Mouse (Mus musculus): ENCODE data around the gene Foxn4. TPM values are rescaled to one million over a fixed set of nuclear protein-coding genes. Genes with fewer than 3 reads are reported as not detected.

Gene Foxn4
- polyA plus RNA-seq, 1 experiment from 2014 or later: 4.2 TPM

- Histone ChIP-seq H3K27ac (no peak overlapping the region), H3K4me3 (no peak overlapping the region), H3K4me1 (replicated peaks) (peaks cover 15% of the 10 kb centered on the region), H3K36me3 (no peaks in the 10 kb centered on the region), H3K9me3 (no peaks in the 10 kb centered on the region), H3K27me3 (ENCODE audit: insufficient read depth, poor library complexity, severe bottlenecking) (peaks cover 92% of the 10 kb centered on the region)
- DNase-seq (ENCODE audit: low spot score): no peak
- 61% methylated on average over 3 of the region's 3 CpGs for WGBS
Observed at GRCm38 (mm10) chr5:114290004-114290403, 16.4 kb upstream of the Foxn4 start.

GRCm38 (mm10) chr5:114288874-114289273, 15.3 kb upstream of the Foxn4 start, which contains the start of gene Myo1h:
TSS of gene Myo1h (plus strand) at chr5:114289166.
- Histone ChIP-seq H3K4me3 (no peak within 1 kb of the TSS), H3K36me3 (no peaks in the 10 kb centered on the region), H3K27ac (no peak within 1 kb of the TSS), H3K27me3 (ENCODE audit: insufficient read depth, poor library complexity, severe bottlenecking) (peaks cover 92% of the 10 kb centered on the region), H3K9me3 (no peaks in the 10 kb centered on the region), H3K4me1 (replicated peaks) (peaks cover 20% of the 10 kb centered on the region)
- 44% methylated on average over 13 of the region's 13 CpGs for WGBS
- DNase-seq (ENCODE audit: low spot score): no peak

DNA sequence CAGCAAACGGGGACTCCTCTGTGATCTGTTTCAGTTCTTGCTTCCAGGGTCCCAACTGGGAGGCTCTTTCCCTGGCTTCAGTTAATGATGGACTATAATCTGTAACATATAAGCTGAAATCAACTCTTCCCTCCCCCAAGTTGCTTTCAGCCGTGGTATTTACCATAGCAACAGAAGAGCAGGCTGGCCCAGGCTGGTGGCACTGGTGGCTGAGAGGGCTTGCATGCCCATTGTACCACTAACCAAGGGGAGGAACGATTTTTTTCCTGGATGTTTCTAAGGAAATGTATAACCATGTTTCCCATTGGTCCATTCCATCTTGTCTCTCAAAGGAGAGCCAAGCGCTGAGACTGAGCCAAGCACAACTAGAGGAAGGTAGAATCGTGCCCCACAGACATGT, 14.8 kb upstream of the Foxn4 start:
- WGBS: 84% methylated on average over 5 of the region's 5 CpGs
- peaks cover 92% of the 10 kb centered on the region for H3K27me3 ChIP-seq (ENCODE audit: insufficient read depth, poor library complexity, severe bottlenecking)

GRCm38 (mm10) chr5:114286872-114287571, 13.4 kb upstream of the Foxn4 start:
- H3K27me3 ChIP-seq (ENCODE audit: insufficient read depth, poor library complexity, severe bottlenecking): peaks cover 92% of the 10 kb centered on the region
- no peaks in the 10 kb centered on the region for H3K9me3 ChIP-seq
- 84% methylated on average over 16 of the region's 16 CpGs for WGBS
- H3K36me3 ChIP-seq: no peaks in the 10 kb centered on the region
- DNase-seq (ENCODE audit: low spot score): no peak
- peaks cover 15% of the 10 kb centered on the region for H3K4me1 ChIP-seq (replicated peaks)
- H3K27ac ChIP-seq: no peak overlapping the region
- no peak overlapping the region for H3K4me3 ChIP-seq

More for the DNA sequence above, 14.8 kb upstream of the Foxn4 start:
- DNase-seq (ENCODE audit: low spot score): no peak
- Histone ChIP-seq H3K9me3 (no peaks in the 10 kb centered on the region), H3K4me1 (replicated peaks) (peaks cover 17% of the 10 kb centered on the region), H3K36me3 (no peaks in the 10 kb centered on the region), H3K27ac (no peak overlapping the region), H3K4me3 (no peak overlapping the region)

- no peak for DNase-seq (ENCODE audit: low spot score)
- WGBS: 80% methylated on average over 4 of the region's 4 CpGs
- H3K27ac ChIP-seq: no peak overlapping the region
- H3K4me3 ChIP-seq: no peak overlapping the region
- H3K9me3 ChIP-seq: no peaks in the 10 kb centered on the region
- H3K36me3 ChIP-seq: no peaks in the 10 kb centered on the region
- peaks cover 92% of the 10 kb centered on the region for H3K27me3 ChIP-seq (ENCODE audit: insufficient read depth, poor library complexity, severe bottlenecking)
- peaks cover 17% of the 10 kb centered on the region for H3K4me1 ChIP-seq (replicated peaks)
Observed at GRCm38 (mm10) chr5:114286102-114286501, 12.5 kb upstream of the Foxn4 start.

DNA sequence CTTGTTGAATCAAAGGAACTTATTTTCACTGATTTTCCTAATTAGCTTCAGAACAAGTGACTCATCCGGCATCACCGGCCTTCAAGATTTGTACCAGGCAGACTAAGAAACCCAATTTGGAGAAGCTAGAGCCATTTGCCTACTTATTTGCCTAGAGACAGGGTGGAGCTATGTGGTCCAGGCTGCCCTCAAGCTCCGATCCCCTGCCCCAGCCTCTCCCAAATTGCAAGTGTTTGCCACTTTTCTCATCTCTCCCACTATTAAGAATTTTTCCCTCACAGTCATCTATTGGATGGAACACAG, 11.7 kb upstream of the Foxn4 start:
- no peak for DNase-seq (ENCODE audit: low spot score)
- no peaks in the 10 kb centered on the region for H3K9me3 ChIP-seq
- WGBS: 93% methylated on average over 3 of the region's 3 CpGs
- H3K4me3 ChIP-seq: no peak overlapping the region
- H3K27ac ChIP-seq: no peak overlapping the region
- H3K4me1 ChIP-seq (replicated peaks): peaks cover 17% of the 10 kb centered on the region
- H3K36me3 ChIP-seq: no peaks in the 10 kb centered on the region
- peaks cover 93% of the 10 kb centered on the region for H3K27me3 ChIP-seq (ENCODE audit: insufficient read depth, poor library complexity, severe bottlenecking)

GRCm38 (mm10) chr5:114284604-114285397, 11.2 kb upstream of the Foxn4 start:
- no peak for DNase-seq (ENCODE audit: low spot score)
- Histone ChIP-seq H3K27ac (peak overlapping the region; percentile 14; the same call in 1 of the 2 replicates), H3K36me3 (no peaks in the 10 kb centered on the region), H3K9me3 (no peaks in the 10 kb centered on the region), H3K4me1 (replicated peaks) (peaks cover 13% of the 10 kb centered on the region), H3K27me3 (ENCODE audit: insufficient read depth, poor library complexity, severe bottlenecking) (peaks cover 92% of the 10 kb centered on the region), H3K4me3 (no peak overlapping the region)
- WGBS: 76% methylated on average over 13 of the region's 13 CpGs

GRCm38 (mm10) chr5:114282346-114282745, 8.7 kb upstream of the Foxn4 start:
- Histone ChIP-seq H3K4me1 (replicated peaks) (peaks cover 27% of the 10 kb centered on the region; the same call in 1 of the 2 replicates), H3K27me3 (ENCODE audit: insufficient read depth, poor library complexity, severe bottlenecking) (peaks cover 92% of the 10 kb centered on the region), H3K27ac (no peak overlapping the region), H3K4me3 (no peak overlapping the region), H3K36me3 (no peaks in the 10 kb centered on the region), H3K9me3 (no peaks in the 10 kb centered on the region)
- no peak for DNase-seq (ENCODE audit: low spot score)
- WGBS: 61% methylated on average over 6 of the region's 6 CpGs

- Histone ChIP-seq H3K4me1 (replicated peaks) (peaks cover 43% of the 10 kb centered on the region), H3K4me3 (no peak overlapping the region), H3K9me3 (no peaks in the 10 kb centered on the region), H3K27me3 (ENCODE audit: insufficient read depth, poor library complexity, severe bottlenecking) (peaks cover 98% of the 10 kb centered on the region), H3K27ac (0 out of 2 replicates have a peak overlapping the region, but pooled peaks have one; percentile 6), H3K36me3 (no peaks in the 10 kb centered on the region)
- WGBS: 47% methylated on average over 12 of the region's 12 CpGs
- DNase-seq (ENCODE audit: low spot score): no peak
Observed at GRCm38 (mm10) chr5:114279382-114280143, 6.0 kb upstream of the Foxn4 start.

- Histone ChIP-seq H3K27me3 (ENCODE audit: insufficient read depth, poor library complexity, severe bottlenecking) (peaks cover 99% of the 10 kb centered on the region), H3K27ac (no peak overlapping the region), H3K4me3 (no peak overlapping the region), H3K4me1 (replicated peaks) (peaks cover 62% of the 10 kb centered on the region), H3K9me3 (no peaks in the 10 kb centered on the region), H3K36me3 (no peaks in the 10 kb centered on the region)
- peak; percentile 38 for DNase-seq (ENCODE audit: low spot score)
- WGBS: 18% methylated on average over 16 of the region's 16 CpGs
Observed at GRCm38 (mm10) chr5:114275991-114276390, 2.4 kb upstream of the Foxn4 start.

DNA sequence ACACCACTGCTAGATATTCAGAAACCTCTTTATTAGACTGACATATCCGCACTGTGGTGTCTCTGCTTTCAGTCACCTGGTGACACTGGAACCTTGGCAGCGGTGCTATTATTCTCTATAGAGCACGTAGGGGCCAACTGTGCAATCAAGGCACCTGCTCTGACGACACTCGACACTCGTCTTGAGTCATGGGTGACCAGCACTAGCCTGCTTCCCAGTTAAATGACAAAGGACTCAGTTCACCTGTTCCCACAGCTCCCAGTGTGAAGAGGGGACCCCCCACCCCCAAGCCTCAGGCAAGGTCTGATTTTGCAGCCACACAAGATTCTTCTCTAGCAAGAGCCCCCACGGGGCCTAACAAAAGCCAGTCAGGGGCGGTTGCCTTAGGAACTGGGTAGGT, 1.7 kb upstream of the Foxn4 start:
- WGBS: 8% methylated on average over 8 of the region's 8 CpGs
- no peak overlapping the region for H3K4me3 ChIP-seq

GRCm38 (mm10) chr5:114269984-114270383, 3.6 kb downstream of the Foxn4 start:
- peaks cover 95% of the 10 kb centered on the region for H3K27me3 ChIP-seq (ENCODE audit: insufficient read depth, poor library complexity, severe bottlenecking)
- H3K4me1 ChIP-seq (replicated peaks): peaks cover 59% of the 10 kb centered on the region
- H3K27ac ChIP-seq: no peak overlapping the region
- H3K4me3 ChIP-seq: no peak overlapping the region
- WGBS: 19% methylated on average over 12 of the region's 12 CpGs
- no peak for DNase-seq (ENCODE audit: low spot score)
- H3K36me3 ChIP-seq: no peaks in the 10 kb centered on the region
- no peaks in the 10 kb centered on the region for H3K9me3 ChIP-seq

More for the DNA sequence above, 1.7 kb upstream of the Foxn4 start:
- H3K27ac ChIP-seq: no peak overlapping the region
- H3K4me1 ChIP-seq (replicated peaks): peaks cover 62% of the 10 kb centered on the region
- H3K9me3 ChIP-seq: no peaks in the 10 kb centered on the region
- DNase-seq (ENCODE audit: low spot score): no peak
- no peaks in the 10 kb centered on the region for H3K36me3 ChIP-seq
- peaks cover 99% of the 10 kb centered on the region for H3K27me3 ChIP-seq (ENCODE audit: insufficient read depth, poor library complexity, severe bottlenecking)

DNA sequence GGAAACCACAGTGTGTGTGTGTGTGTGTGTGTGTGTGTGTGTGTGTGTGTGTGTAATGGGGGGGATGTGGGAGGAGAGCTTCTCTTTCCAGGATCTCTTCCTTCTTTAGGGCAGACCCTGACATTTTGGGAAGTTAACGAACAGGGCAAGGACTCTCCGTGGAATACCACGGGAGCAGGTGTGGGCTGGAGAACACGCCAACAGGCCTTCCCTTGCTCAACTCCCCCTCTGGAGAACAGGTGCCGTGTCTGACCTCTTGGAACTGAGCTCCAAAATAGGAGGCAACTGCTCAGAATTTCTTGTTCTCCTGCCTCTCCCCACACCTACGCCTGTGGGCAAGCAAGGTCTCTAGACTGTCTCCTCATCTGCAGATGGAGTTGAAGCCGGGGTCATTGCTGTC, 4.1 kb downstream of the Foxn4 start:
- no peaks in the 10 kb centered on the region for H3K9me3 ChIP-seq
- H3K4me1 ChIP-seq (replicated peaks): peaks cover 59% of the 10 kb centered on the region
- H3K36me3 ChIP-seq: no peaks in the 10 kb centered on the region
- no peak for DNase-seq (ENCODE audit: low spot score)
- H3K27me3 ChIP-seq (ENCODE audit: insufficient read depth, poor library complexity, severe bottlenecking): peaks cover 94% of the 10 kb centered on the region
- H3K27ac ChIP-seq: no peak overlapping the region
- 71% methylated on average over 7 of the region's 7 CpGs for WGBS
- no peak overlapping the region for H3K4me3 ChIP-seq

Data from hindbrain, embryonic 10.5 days (tissue).